11 mouse cellular contexts compared by ENCODE assay signal in the genomic region with DNA sequence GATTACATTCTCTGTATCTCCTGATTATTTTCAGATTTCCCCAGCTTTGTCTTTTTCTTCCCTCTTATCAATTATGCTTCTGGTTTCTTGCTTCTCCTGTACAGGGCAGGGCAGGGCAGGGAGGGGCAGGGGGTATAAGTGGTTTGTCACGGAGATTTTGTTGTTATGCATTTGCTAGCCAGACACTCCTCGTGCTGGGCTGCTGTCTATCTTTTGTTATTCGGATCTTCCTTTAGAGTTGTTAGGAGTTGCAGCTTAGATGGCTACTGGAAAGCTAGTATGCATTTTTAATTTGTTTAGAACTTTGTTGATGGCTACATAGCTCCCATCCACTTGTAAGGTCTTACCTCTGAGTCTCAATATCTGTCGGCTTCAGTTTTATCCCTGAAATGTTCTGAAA.
"Had no signal": no experiment of that assay in that cellular context is flagged by ENCODE, and none has a peak within 500 bp of the region (broad histone marks: within the 10 kb centered on the region; RNA-seq: fewer than 3 reads in every experiment).

No protein-coding gene starts in this region.

- ATAC-seq: liver, postnatal 0 days; lung, postnatal 0 days; midbrain, embryonic 13.5 days; midbrain, embryonic 15.5 days had no signal

- DNase-seq: liver, postnatal 0 days; lung, adult 2 months; lung, postnatal 14 days; lung, postnatal 36 days; right cerebral cortex, postnatal 14 days; thymus, adult 2 months; thymus, postnatal 14 days; thymus, postnatal 36 days had no signal
